Mouse (Mus musculus) heart, adult 2 months (tissue): ENCODE data around the gene Sorbs1.

Experiments
- CTCF ChIP-seq: fragments of 200-600 bp; IDR thresholded peaks from 2 replicates; pipeline ENCODE4 v1.8.1; 2022; ENCODE audit warnings: antibody characterized with exemption, mild to moderate bottlenecking, moderate library complexity
- EP300 ChIP-seq: fragments of 200-500 bp; IDR thresholded peaks from 2 replicates; pipeline ENCODE4 v1.6.1; 2011; ENCODE audit warnings: low read depth, low read length, control low read depth; ENCODE audit not compliant: insufficient read depth
- POLR2A ChIP-seq: fragments of 200-500 bp; IDR thresholded peaks from 2 replicates; pipeline ENCODE4 v1.6.1; 2011; ENCODE audit warnings: mild to moderate bottlenecking, low read depth, low read length, control low read depth; ENCODE audit not compliant: insufficient read depth

DNA sequence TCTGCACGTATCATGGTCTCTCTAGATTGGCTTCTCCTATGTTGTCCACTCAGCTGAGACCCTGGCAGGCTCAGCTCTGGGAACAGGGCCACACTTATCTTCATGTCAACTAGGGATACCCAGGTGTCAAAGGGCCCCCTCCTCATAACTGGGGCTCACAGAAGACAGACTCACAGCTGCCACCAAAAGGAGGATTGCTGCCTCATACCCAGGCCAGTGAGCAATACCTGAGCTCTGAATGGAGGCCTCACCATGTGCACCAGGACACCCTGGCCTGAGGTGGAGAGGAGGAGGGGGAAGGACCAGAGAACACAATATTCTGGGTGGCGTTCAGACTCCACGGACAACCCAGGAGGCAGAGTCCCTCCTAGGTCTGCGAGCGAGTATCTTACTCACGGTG is 219.8 kb downstream of the Sorbs1 start:
- TF ChIP-seq POLR2A (no peak), EP300 (no peak), CTCF (no peak)
